21 mouse cellular contexts compared by ENCODE assay signal in genomic region chr9:123863641-123864040, GRCm38 (mm10). TPM values are rescaled to one million over a fixed set of nuclear protein-coding genes. Genes with fewer than 3 reads are reported as not detected.
DNase-seq lines count a peak whose midpoint lies in the region; TF ChIP-seq lines count a peak whose summit lies in the region.
"Had no signal": no experiment of that assay in that cellular context is flagged by ENCODE, and none has a peak within 500 bp of the region (broad histone marks: within the 10 kb centered on the region; RNA-seq: fewer than 3 reads in every experiment).

No protein-coding gene starts in this region.

- no peak for DNase-seq in CH12.LX (ENCODE audit: extremely low read depth)
- peak; percentile 28 for DNase-seq in splenic B cell, adult 2 months (ENCODE audit: low read depth, low spot score)
- DNase-seq in adrenal gland, postnatal 14 days: no peak
- DNase-seq in thymus, postnatal 36 days: no peak
- DNase-seq: adrenal gland, postnatal 25 days; cerebellum, adult 11 months; cerebellum, adult 8-10 months; cerebellum, postnatal 14 days; heart, postnatal 36 days had no signal

- H3K27me3 ChIP-seq in CH12.LX (replicated peaks): no peaks in the 10 kb centered on the region
- no peaks in the 10 kb centered on the region for H3K27me3 ChIP-seq in splenic B cell, adult 2 months (ENCODE audit: control insufficient read depth, insufficient read depth, low read length, poor library complexity, severe bottlenecking)
- H3K27me3 ChIP-seq: embryonic facial prominence, embryonic 12.5 days; forebrain, embryonic 15.5 days; heart, embryonic 13.5 days; hindbrain, embryonic 15.5 days had no signal

- no peak for TF ChIP-seq RAD21 in CH12.LX (IDR thresholded peaks at IDR 0.05; ENCODE audit: low read depth, low read length)

- H3K79me2 ChIP-seq in CH12.LX (replicated peaks; ENCODE audit: control insufficient read depth, extremely low read depth, insufficient read depth, poor library complexity, severe bottlenecking): no peaks in the 10 kb centered on the region; the same call in 1 of the 2 replicates
- H3K79me2 ChIP-seq in macrophage (ENCODE audit: inconsistent target): no peaks in the 10 kb centered on the region

- no peak for TF ChIP-seq EP300 in CH12.LX (IDR thresholded peaks at IDR 0.05; ENCODE audit: low read length)

- dilution Hi-C loops in CH12.LX (cut with MboI; ENCODE audit: extremely low pct_ligation_motif_present, extremely low pct_unique_long_range_greater_than_20kb, low sequenced_read_pairs): no loop called here

- no peak for TF ChIP-seq CTCF in CH12.LX (conservative IDR thresholded peaks at IDR 0.05 in 1 of 2, IDR thresholded peaks at IDR 0.05 in 1 of 2; ENCODE audit: low read depth in 2 of 2, low read length in 2 of 2)
- TF ChIP-seq CTCF in bone marrow, adult 2 months (IDR thresholded peaks at IDR 0.05; ENCODE audit: control insufficient read depth, insufficient read depth, low read length): no peak

- TF ChIP-seq POLR2A in CH12.LX (IDR thresholded peaks at IDR 0.05; ENCODE audit: low read depth, low read length): no peak
- no peak for TF ChIP-seq POLR2A in bone marrow, adult 2 months (IDR thresholded peaks at IDR 0.05; ENCODE audit: borderline replicate concordance, control insufficient read depth, low read depth, low read length)

- H3K9me3 ChIP-seq in CH12.LX (replicated peaks; ENCODE audit: low read length): no peaks in the 10 kb centered on the region
- H3K9me3 ChIP-seq: embryonic facial prominence, embryonic 12.5 days; forebrain, embryonic 15.5 days; G1E; heart, embryonic 13.5 days; hindbrain, embryonic 15.5 days had no signal

- H3K27ac ChIP-seq in CH12.LX (ENCODE audit: insufficient read depth, low read depth) (peak overlapping the region; percentile 97), macrophage (peak overlapping the region; percentile 91)
- peak overlapping the region; percentile 33; the same call in 1 of the 2 replicates for H3K27ac ChIP-seq in bone marrow, adult 2 months (ENCODE audit: control insufficient read depth, insufficient read depth, low read depth, low read length, poor library complexity)
- H3K27ac ChIP-seq: embryonic facial prominence, embryonic 12.5 days; forebrain, embryonic 15.5 days; heart, embryonic 13.5 days; hindbrain, embryonic 15.5 days had no signal

- H3K36me3 ChIP-seq in CH12.LX (replicated peaks in 1 of 2; ENCODE audit: control insufficient read depth in 1 of 2, insufficient read depth in 1 of 2, low read length in 1 of 2) (no peaks in the 10 kb centered on the region), macrophage (ENCODE audit: inconsistent target) (no peaks in the 10 kb centered on the region)
- H3K36me3 ChIP-seq in splenic B cell, adult 2 months (ENCODE audit: control insufficient read depth, insufficient read depth, low read length, poor library complexity, severe bottlenecking): no peaks in the 10 kb centered on the region
- H3K36me3 ChIP-seq: embryonic facial prominence, embryonic 12.5 days; forebrain, embryonic 15.5 days; G1E; heart, embryonic 13.5 days; hindbrain, embryonic 15.5 days had no signal

- H3K4me3 ChIP-seq in CH12.LX (replicated peaks in 1 of 3; ENCODE audit: low read depth in 2 of 3, low read length in 2 of 3, poor library complexity in 1 of 3): no peak overlapping the region
- no peak overlapping the region for H3K4me3 ChIP-seq in bone marrow, adult 2 months (replicated peaks; ENCODE audit: control insufficient read depth, low read depth, low read length)
- no peak overlapping the region for H3K4me3 ChIP-seq in macrophage (ENCODE audit: inconsistent target)
- H3K4me3 ChIP-seq: embryonic facial prominence, embryonic 12.5 days; forebrain, embryonic 15.5 days; heart, embryonic 13.5 days; hindbrain, embryonic 15.5 days had no signal

- peaks cover 22 to 82% of the 10 kb centered on the region in 2 experiments for H3K4me1 ChIP-seq in CH12.LX (ENCODE audit: control insufficient read depth in 1 of 2, insufficient read depth in 2 of 2)
- H3K4me1 ChIP-seq in bone marrow, adult 2 months (ENCODE audit: control insufficient read depth, insufficient read depth, low read length): no peaks in the 10 kb centered on the region; the same call in 1 of the 2 replicates
- H3K4me1 ChIP-seq: embryonic facial prominence, embryonic 12.5 days; forebrain, embryonic 15.5 days; heart, embryonic 13.5 days; hindbrain, embryonic 15.5 days had no signal

- 92% methylated on average over 1 of the region's 1 CpGs for WGBS in bone marrow, adult 2 months
- 100% methylated on average over 1 of the region's 1 CpGs for WGBS in macrophage (ENCODE audit: missing documents)

- H3K4me2 ChIP-seq in CH12.LX (ENCODE audit: insufficient read depth, low read depth, poor library complexity, severe bottlenecking): peak overlapping the region; percentile 69
- H3K4me2 ChIP-seq: embryonic facial prominence, embryonic 12.5 days; forebrain, embryonic 15.5 days; heart, embryonic 13.5 days; hindbrain, embryonic 15.5 days had no signal

- in situ Hi-C loops in CH12.LX (cut with MboI; ENCODE audit: low pct_ligation_motif_present, low pct_unique_long_range_greater_than_20kb, low sequenced_read_pairs): no loop called here

- peak overlapping the region; percentile 74 for H3K9ac ChIP-seq in CH12.LX (ENCODE audit: insufficient read depth, low read depth)
- H3K9ac ChIP-seq: embryonic facial prominence, embryonic 12.5 days; forebrain, embryonic 15.5 days; heart, embryonic 13.5 days; hindbrain, embryonic 15.5 days had no signal

TF ChIP-seq in CH12.LX, 34 proteins besides CTCF, POLR2A, EP300 and RAD21:
- TF ChIP-seq PAX5 (IDR thresholded peaks at IDR 0.05; ENCODE audit: low read length) (no peak), ZC3H11A (IDR thresholded peaks at IDR 0.05; ENCODE audit: low read depth, low read length) (no peak), CHD2 (IDR thresholded peaks at IDR 0.05; ENCODE audit: low read length) (no peak), IRF4 (IDR thresholded peaks at IDR 0.05; ENCODE audit: low read depth, low read length) (no peak), SIN3A (IDR thresholded peaks at IDR 0.05; ENCODE audit: low read length) (no peak), E2F4 (IDR thresholded peaks at IDR 0.05; ENCODE audit: insufficient replicate concordance, low read depth, low read length) (no peak), ELF1 (IDR thresholded peaks at IDR 0.05; ENCODE audit: low read depth, low read length) (no peak), CHD1 (IDR thresholded peaks at IDR 0.05; ENCODE audit: low read depth, low read length) (no peak), USF2 (conservative IDR thresholded peaks at IDR 0.05; ENCODE audit: low read depth, low read length) (no peak)
TF ChIP-seq in CH12.LX: peak in this region for 0.

RNA-seq across cellular contexts. Expression of gene Xcr1, which starts 1.8 kb away (rescaled TPM):
- total RNA-seq in CH12.LX (2012; rRNA removed) (0.92 and 1.9 TPM in 2 replicates), CH12.LX (2014; rRNA removed) (0.53 and 0.62 TPM in 2 replicates)
- polyA plus RNA-seq in CH12.LX (2012; ENCODE audit: insufficient read length, low read depth) (0.56 and 0.57 TPM in 2 replicates), macrophage (2018) (0.06 TPM in 1 of 3 replicates, not detected in the others)
- polyA plus RNA-seq in bone marrow, adult 2 months (2011; ENCODE audit: insufficient read depth, insufficient read length, low replicate concordance, missing spikeins): not detected in 2 replicates
- total RNA-seq in macrophage (2018; cell fraction: chromatin; rRNA removed): under 1 TPM in 3 of 26 experiments, not detected in 23; 0.17 to 0.25 (median 0.18) TPM
- under 1 TPM in 15 of 26 experiments, not detected in 11; 0.03 to 0.10 (median 0.05) TPM for total RNA-seq in macrophage (2018; cell fraction: cytosol; rRNA removed)
- under 1 TPM in 11 of 26 experiments, not detected in 15; 0.06 to 0.60 (median 0.17) TPM for total RNA-seq in macrophage (2018; cell fraction: nucleus; rRNA removed)
- total RNA-seq in adrenal gland, postnatal 14 days (2021): 0.11 and 0.30 TPM in 2 replicates
- total RNA-seq: gastrocnemius, adult 8-10 months; gastrocnemius, postnatal 4 days; heart, adult 8-10 months; heart, postnatal 36 days had no signal
- polyA plus RNA-seq: brain, embryonic 14.5 days; embryonic facial prominence, embryonic 12.5 days; G1E; heart, embryonic 13.5 days had no signal

RNA-seq across cellular contexts. Expression of gene Fyco1, which starts 11.9 kb away (rescaled TPM):
- total RNA-seq in CH12.LX (2012; rRNA removed) (6.9 and 10.2 TPM in 2 replicates), CH12.LX (2014; rRNA removed) (1.9 and 2.1 TPM in 2 replicates)
- polyA plus RNA-seq in CH12.LX (2012; ENCODE audit: insufficient read length, low read depth) (5.1 and 6.0 TPM in 2 replicates), macrophage (2018) (10.0 to 13.5 TPM (median 12.8 TPM) in 3 replicates)
- polyA plus RNA-seq in bone marrow, adult 2 months (2011; ENCODE audit: insufficient read depth, insufficient read length, low replicate concordance, missing spikeins): 5.2 and 12.2 TPM in 2 replicates
- 100 to 1,000 TPM in 20 of 26 experiments, 10 to 100 TPM in 6; 74.3 to 258 (median 164) TPM for total RNA-seq in macrophage (2018; cell fraction: chromatin; rRNA removed)
- total RNA-seq in macrophage (2018; cell fraction: cytosol; rRNA removed): 10 to 100 TPM in 22 of 26 experiments, 1 to 10 TPM in 4; 6.9 to 26.7 (median 14.4) TPM
- total RNA-seq in macrophage (2018; cell fraction: nucleus; rRNA removed): 100 to 1,000 TPM in 1 of 26 experiments, 10 to 100 TPM in 25; 29.2 to 106 (median 71.1) TPM
- 41.8 and 42.8 TPM in 2 replicates for total RNA-seq in adrenal gland, postnatal 14 days (2021)

RNA-seq across cellular contexts. Expression of gene Cxcr6, which starts 57.4 kb away (rescaled TPM):
- 0.08 and 0.34 TPM in 2 replicates for total RNA-seq in CH12.LX (2012; rRNA removed)
- total RNA-seq in CH12.LX (2014; rRNA removed): 1.4 and 1.5 TPM in 2 replicates
- 0.80 and 1.0 TPM in 2 replicates for polyA plus RNA-seq in CH12.LX (2012; ENCODE audit: insufficient read length, low read depth)
- polyA plus RNA-seq in bone marrow, adult 2 months (2011; ENCODE audit: insufficient read depth, insufficient read length, low replicate concordance, missing spikeins): not detected in 2 replicates
- under 1 TPM in 1 of 26 experiments, not detected in 25; 0.33 TPM for total RNA-seq in macrophage (2018; cell fraction: chromatin; rRNA removed)
- under 1 TPM in 10 of 26 experiments, not detected in 16; 0.06 to 0.28 (median 0.10) TPM for total RNA-seq in macrophage (2018; cell fraction: cytosol; rRNA removed)
- under 1 TPM in 2 of 26 experiments, not detected in 24; 0.28 to 0.42 TPM for total RNA-seq in macrophage (2018; cell fraction: nucleus; rRNA removed)
- polyA plus RNA-seq in macrophage (2018): 0.09 TPM in 1 of 3 replicates, not detected in the others
- total RNA-seq in adrenal gland, postnatal 14 days (2021): 0.83 TPM in 1 of 2 replicates, not detected in the other
- total RNA-seq: adrenal gland, postnatal 25 days; gastrocnemius, adult 8-10 months; gastrocnemius, postnatal 4 days; heart, postnatal 36 days had no signal
- polyA plus RNA-seq: brain, embryonic 14.5 days; cortical plate, adult 2 months; G1E had no signal

Comparison
In these comparisons a context has a peak if more than half of its experiments do, and no peak if none do; other contexts are left out.
1. H3K27ac ChIP-seq: peak in every context shown above with its lines; median percentile 97 in CH12.LX; 91 in macrophage; 33 in bone marrow, adult 2 months.